In the genomic region with DNA sequence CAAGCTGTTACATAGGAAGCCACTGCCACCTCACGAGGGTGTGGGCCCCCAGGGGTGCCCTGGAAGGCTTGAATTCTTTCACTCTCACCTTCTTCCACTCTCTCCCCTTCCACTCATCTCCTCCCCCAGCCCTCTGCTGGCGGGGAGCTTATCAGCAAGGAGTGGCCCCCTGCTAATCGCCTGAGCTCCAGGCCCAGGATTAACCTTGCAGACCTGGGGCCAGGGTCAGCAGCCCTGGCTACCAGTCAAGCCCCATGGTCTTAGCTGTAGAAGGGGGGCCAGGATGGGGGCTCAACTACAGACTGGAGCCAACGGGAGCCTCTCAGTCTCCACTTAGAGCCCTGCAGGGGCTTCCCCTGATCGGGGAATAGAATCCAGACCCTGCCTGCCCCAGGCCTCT, we compare ENCODE assay signal across 12 mouse cellular contexts.
DNase-seq lines count a peak whose midpoint lies in the region; ATAC-seq and TF ChIP-seq lines count a peak whose summit lies in the region.
"Had no signal": no experiment of that assay in that cellular context is flagged by ENCODE, and none has a peak within 500 bp of the region (broad histone marks: within the 10 kb centered on the region; RNA-seq: fewer than 3 reads in every experiment).

No protein-coding gene starts in this region.

- intact Hi-C loops in gastrocnemius, postnatal 36 days (cut with DNase I), result no loop called here

- no peaks in the 10 kb centered on the region for H3K36me3 ChIP-seq in embryonic facial prominence, embryonic 14.5 days (ENCODE audit: control insufficient read depth, insufficient read depth, low read length)
- H3K36me3 ChIP-seq: liver, embryonic 15.5 days had no signal

- H3K27me3 ChIP-seq in embryonic facial prominence, embryonic 14.5 days (replicated peaks; ENCODE audit: control insufficient read depth, insufficient read depth, low read length), result no peaks in the 10 kb centered on the region

- 9% methylated on average over 5 of the region's 5 CpGs for WGBS in embryonic facial prominence, embryonic 14.5 days

- peak overlapping the region; percentile 30; the same call in 1 of the 2 replicates for H3K9ac ChIP-seq in embryonic facial prominence, embryonic 14.5 days (ENCODE audit: low read depth, low read length)
- H3K9ac ChIP-seq: liver, embryonic 15.5 days had no signal

- no peak overlapping the region for H3K27ac ChIP-seq in layer of hippocampus, adult 2 months
- no peak overlapping the region for H3K27ac ChIP-seq in embryonic facial prominence, embryonic 14.5 days (replicated peaks; ENCODE audit: low read depth, low read length)
- H3K27ac ChIP-seq: liver, embryonic 15.5 days had no signal

- no peak overlapping the region for H3K4me3 ChIP-seq in layer of hippocampus, adult 2 months
- H3K4me3 ChIP-seq in embryonic facial prominence, embryonic 14.5 days (ENCODE audit: low read depth, low read length), result no peak overlapping the region
- H3K4me3 ChIP-seq: liver, embryonic 15.5 days had no signal

- ATAC-seq in embryonic facial prominence, embryonic 14.5 days (ENCODE audit: low read depth), result no peak

- no peak overlapping the region for H3K4me2 ChIP-seq in embryonic facial prominence, embryonic 14.5 days (ENCODE audit: low read depth, low read length)
- H3K4me2 ChIP-seq: liver, embryonic 15.5 days had no signal

- no peak for DNase-seq in layer of hippocampus, adult 2 months (ENCODE audit: low spot score in 2 of 2)
- DNase-seq in layer of hippocampus, postnatal 14 days (ENCODE audit: low spot score in 2 of 2), result no peak
- peak; percentile 16 for DNase-seq in thymus, postnatal 4 days
- no peak for DNase-seq in thymus, postnatal 36 days
- DNase-seq in embryonic facial prominence, embryonic 14.5 days (ENCODE audit: low spot score), result no peak
- DNase-seq in gastrocnemius, postnatal 36 days, result no peak
- no peak for DNase-seq in gastrocnemius, adult 8-10 months (ENCODE audit: low spot score in 2 of 2)
- DNase-seq: cerebellum, adult 8-10 months; heart, adult 11 months; kidney, adult 18-20 months; right cerebral cortex, postnatal 4 days had no signal

- no peaks in the 10 kb centered on the region for H3K9me3 ChIP-seq in embryonic facial prominence, embryonic 14.5 days (ENCODE audit: control insufficient read depth, low read length)
- H3K9me3 ChIP-seq: liver, embryonic 15.5 days had no signal

- peak; percentile 22; the same call in 1 of the 2 replicates for TF ChIP-seq CTCF in layer of hippocampus, adult 2 months (conservative IDR thresholded peaks at IDR 0.05)

- H3K4me1 ChIP-seq in embryonic facial prominence, embryonic 14.5 days (ENCODE audit: control insufficient read depth, insufficient read depth, low read length), result peaks cover 6% of the 10 kb centered on the region; the same call in 1 of the 2 replicates
